Mouse (Mus musculus) retina, postnatal 7 days (tissue): ENCODE measurements around the gene Smbd1.

Experiments used
- DNase-seq: peaks from one replicate; pipeline ENCODE4 v3.0.0-alpha.2; 2012; ENCODE audit warnings: low read depth, low spot score

Gene Smbd1

GRCm38 (mm10) chr16:32813362-32813761 is 3.1 kb upstream of the Smbd1 start:
- DNase-seq, result no peak

GRCm38 (mm10) chr16:32812888-32813361 is 2.6 kb upstream of the Smbd1 start:
- peak; percentile 79 for DNase-seq

- no peak for DNase-seq
Measured at GRCm38 (mm10) chr16:32807408-32808185, 2.7 kb downstream of the Smbd1 start.

GRCm38 (mm10) chr16:32805151-32805550 is 5.1 kb downstream of the Smbd1 start:
- no peak for DNase-seq

- DNase-seq, result no peak
Measured at GRCm38 (mm10) chr16:32803901-32804300, 6.4 kb downstream of the Smbd1 start.

- DNase-seq, result peak; percentile 44
Measured at GRCm38 (mm10) chr16:32803252-32803853, 6.9 kb downstream of the Smbd1 start.

GRCm38 (mm10) chr16:32797426-32797689 is 12.9 kb downstream of the Smbd1 start, which contains the start of gene Muc20:
TSS of gene Muc20 (minus strand) at chr16:32797435.
- DNase-seq, result no peak

GRCm38 (mm10) chr16:32796676-32797425 is 13.4 kb downstream of the Smbd1 start:
- no peak for DNase-seq

- DNase-seq, result no peak
Measured at GRCm38 (mm10) chr16:32795177-32795576, 15.1 kb downstream of the Smbd1 start.

- no peak for DNase-seq
Measured at GRCm38 (mm10) chr16:32790056-32790455, 20.2 kb downstream of the Smbd1 start.

- peak; percentile 82 for DNase-seq
Measured at GRCm38 (mm10) chr16:32784840-32785239, 25.4 kb downstream of the Smbd1 start.

GRCm38 (mm10) chr16:32783324-32784062 is 26.8 kb downstream of the Smbd1 start:
- no peak for DNase-seq

- DNase-seq, result no peak
Measured at GRCm38 (mm10) chr16:32778956-32779355, 31.3 kb downstream of the Smbd1 start.

GRCm38 (mm10) chr16:32776676-32777075 is 33.6 kb downstream of the Smbd1 start:
- DNase-seq, result no peak

GRCm38 (mm10) chr16:32766904-32767303 is 43.4 kb downstream of the Smbd1 start:
- DNase-seq, result no peak

GRCm38 (mm10) chr16:32764961-32765360 is 45.3 kb downstream of the Smbd1 start:
- DNase-seq, result no peak

GRCm38 (mm10) chr16:32764550-32764949 is 45.7 kb downstream of the Smbd1 start:
- no peak for DNase-seq
